Mouse (Mus musculus) limb, embryonic 12.5 days (tissue): ENCODE results near the gene Pih1d2. TPM values are rescaled to one million over a fixed set of nuclear protein-coding genes. Genes with fewer than 3 reads are reported as not detected.

Experiments used
- ATAC-seq: fragments of 200-750 bp; cut with Nextera tagmentation; 2 replicates; pipeline ENCODE4 v1.8.0; 2017; ENCODE audit warnings: low read depth, moderate TSS enrichment; ENCODE audit not compliant: insufficient number of reproducible peaks, insufficient read depth, low FRiP score, low TSS enrichment
- H3K27ac ChIP-seq: fragments of 300-500 bp; sonication (generic); 2 replicates; pipeline ENCODE4 v1.5.1; 2016; ENCODE audit warnings: mild to moderate bottlenecking, moderate library complexity
- H3K27me3 ChIP-seq: fragments of 300-500 bp; sonication (generic); 2 replicates; pipeline ENCODE4 v1.6.1; 2016; ENCODE audit warnings: mild to moderate bottlenecking, moderate library complexity
- H3K36me3 ChIP-seq: fragments of 300-500 bp; sonication (generic); 2 replicates; pipeline ENCODE4 v1.6.1; 2016; ENCODE audit warnings: mild to moderate bottlenecking, moderate library complexity
- H3K4me1 ChIP-seq: fragments of 300-500 bp; sonication (generic); replicated peaks from 2 replicates; pipeline ENCODE4 v1.6.1; 2016
- H3K4me2 ChIP-seq: fragments of 300-500 bp; sonication (generic); 2 replicates; pipeline ENCODE4 v1.6.1; 2016; ENCODE audit warnings: mild to moderate bottlenecking, moderate library complexity
- H3K4me3 ChIP-seq: fragments of 300-500 bp; sonication (generic); replicated peaks from 2 replicates; pipeline ENCODE4 v1.5.1; 2016; ENCODE audit warnings: mild to moderate bottlenecking
- H3K9ac ChIP-seq: fragments of 300-500 bp; sonication (generic); replicated peaks from 2 replicates; pipeline ENCODE4 v1.6.1; 2016; ENCODE audit warnings: mild to moderate bottlenecking, moderate library complexity
- H3K9me3 ChIP-seq: fragments of 300-500 bp; sonication (generic); 2 replicates; pipeline ENCODE4 v1.6.1; 2016; ENCODE audit warnings: mild to moderate bottlenecking, moderate library complexity
- WGBS: fragments of 180-500 bp; shearing (Covaris S2); methylation state at CpG from one replicate; pipeline ENCODE4 v1.1.7; 2016; 5-methylcytosine and 5-hydroxymethylcytosine counted together
- polyA plus RNA-seq: library from polyadenylated mRNA; unstranded; fragments of >200 nt; fragmentation: Nextera tagmentation; extraction: Ambion mirVana; gene quantifications from 2 replicates; pipeline ENCODE4 v1.2.1, GENCODE M21; 2016

The Pih1d2 gene
- polyA plus RNA-seq, result 4.0 and 4.6 TPM in 2 replicates

DNA sequence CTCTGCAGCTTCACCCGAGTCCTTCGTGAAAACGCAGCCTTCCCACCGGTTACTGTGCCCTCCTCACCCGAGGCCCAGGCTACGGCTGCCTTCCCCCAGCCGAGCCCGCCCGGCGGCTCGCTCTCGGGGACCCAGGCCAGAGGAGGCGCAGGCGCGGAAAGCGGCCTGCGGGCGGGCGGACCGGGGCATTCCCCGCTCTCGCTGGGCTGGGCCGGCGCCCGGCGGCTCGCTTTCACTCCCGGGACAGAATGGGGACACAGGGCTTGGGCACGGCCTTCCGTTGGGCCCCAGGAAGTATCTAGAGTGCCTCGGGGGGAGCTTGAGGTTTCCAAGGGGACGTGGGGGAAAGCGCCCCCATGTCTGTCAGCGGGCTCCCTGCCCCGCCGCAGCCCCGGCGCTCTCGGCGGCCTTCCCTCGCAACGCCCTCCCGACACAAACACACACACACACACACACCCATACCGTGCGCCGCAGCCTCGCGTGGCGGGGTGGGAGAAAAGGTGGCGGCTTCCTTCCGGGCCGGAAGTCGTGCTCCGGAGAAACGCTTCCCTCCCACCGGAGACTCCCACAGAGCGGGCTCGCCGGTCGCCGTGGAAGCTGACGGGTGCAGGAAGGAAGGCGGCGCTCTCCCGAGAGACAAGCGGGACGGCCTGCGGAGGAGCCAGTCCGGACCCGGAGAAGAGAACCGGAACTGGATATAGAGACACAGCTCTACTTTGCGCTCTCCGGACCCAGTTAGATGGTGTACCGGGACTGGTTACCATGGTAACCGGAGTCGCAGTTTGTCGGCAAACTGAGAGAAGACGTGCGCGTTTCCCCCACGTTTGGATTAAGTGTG is at the start of gene Pih1d2, which contains the start of gene Nkapd1:
TSS of gene Pih1d2 (plus strand) at position 556 of the 838 bp plus-strand sequence.
TSS of gene Nkapd1 (minus strand) at position 699 of the 838 bp plus-strand sequence.
- Histone ChIP-seq H3K4me3 (peak within 1 kb of the TSS; percentile 100), H3K9me3 (no peaks in the 10 kb centered on the region), H3K9ac (peak within 1 kb of the TSS; percentile 95), H3K27ac (peak within 1 kb of the TSS; percentile 95), H3K4me2 (peak within 1 kb of the TSS; percentile 80), H3K36me3 (peaks cover 33% of the 10 kb centered on the region), H3K27me3 (no peaks in the 10 kb centered on the region), H3K4me1 (peaks cover 12% of the 10 kb centered on the region)
- under 1% methylated on average over 81 of the region's 81 CpGs for WGBS
- ATAC-seq, result peak; percentile 95

GRCm38 (mm10) chr9:50567372-50567771 is 49.7 kb upstream of the Pih1d2 start:
- Histone ChIP-seq H3K27ac (no peak overlapping the region), H3K9me3 (no peaks in the 10 kb centered on the region), H3K36me3 (no peaks in the 10 kb centered on the region), H3K4me1 (no peaks in the 10 kb centered on the region), H3K9ac (no peak overlapping the region), H3K4me2 (no peak overlapping the region), H3K27me3 (no peaks in the 10 kb centered on the region), H3K4me3 (no peak overlapping the region)
- 91% methylated on average over 4 of the region's 4 CpGs for WGBS
- ATAC-seq, result no peak

DNA sequence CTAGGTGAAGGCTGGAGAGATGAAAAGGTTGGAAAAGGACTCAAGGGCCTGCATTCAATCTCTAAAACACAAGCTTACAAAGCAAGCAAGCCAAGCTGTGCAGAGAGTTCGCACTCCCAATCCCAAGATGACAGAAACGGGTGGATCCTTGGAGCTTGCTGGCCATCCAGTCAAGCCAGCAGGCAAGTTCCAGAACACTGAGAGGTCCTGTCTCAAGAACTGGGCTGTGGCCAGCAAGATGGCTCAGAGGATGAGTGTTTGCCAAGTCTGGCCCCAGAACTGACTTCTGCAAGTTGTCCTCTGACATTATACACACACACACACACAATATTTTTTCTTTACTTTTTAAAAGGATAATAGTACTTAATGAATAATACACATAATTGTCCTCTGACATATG is 49.2 kb upstream of the Pih1d2 start:
- ATAC-seq, result no peak
- 93% methylated on average over 2 of the region's 2 CpGs for WGBS
- Histone ChIP-seq H3K27me3 (no peaks in the 10 kb centered on the region), H3K4me3 (no peak overlapping the region), H3K4me2 (no peak overlapping the region), H3K36me3 (no peaks in the 10 kb centered on the region), H3K9me3 (no peaks in the 10 kb centered on the region), H3K4me1 (no peaks in the 10 kb centered on the region), H3K27ac (no peak overlapping the region), H3K9ac (no peak overlapping the region)

- Histone ChIP-seq H3K4me1 (peaks cover 7% of the 10 kb centered on the region; the same call in 1 of the 2 replicates), H3K27me3 (no peaks in the 10 kb centered on the region), H3K9me3 (no peaks in the 10 kb centered on the region), H3K4me2 (no peak overlapping the region), H3K4me3 (no peak overlapping the region), H3K36me3 (no peaks in the 10 kb centered on the region), H3K27ac (no peak overlapping the region), H3K9ac (no peak overlapping the region)
- 77% methylated on average over 10 of the region's 10 CpGs for WGBS
- ATAC-seq, result no peak
Observed at GRCm38 (mm10) chr9:50569599-50570525, 47.3 kb upstream of the Pih1d2 start.

DNA sequence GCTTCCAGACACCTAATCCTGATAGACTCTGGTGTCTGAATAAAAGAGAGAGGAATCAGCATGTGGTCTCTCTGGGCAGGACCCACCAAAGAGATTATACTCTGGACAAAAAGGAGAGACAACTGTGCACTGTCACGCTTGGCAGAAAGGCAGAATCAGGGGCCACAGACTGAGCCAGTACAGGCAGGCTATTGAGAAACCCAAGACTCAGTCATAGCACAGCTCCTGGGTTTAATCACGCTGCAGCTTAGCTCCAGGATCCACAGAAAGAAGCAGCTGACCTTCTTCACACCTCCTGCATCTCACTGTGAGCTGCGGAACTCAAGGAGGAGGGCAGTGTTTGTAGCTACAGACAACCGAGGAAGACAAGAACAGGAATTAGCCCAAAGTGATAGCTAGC is 36.8 kb upstream of the Pih1d2 start:
- Histone ChIP-seq H3K27ac (no peak overlapping the region), H3K36me3 (no peaks in the 10 kb centered on the region), H3K4me3 (no peak overlapping the region), H3K9ac (no peak overlapping the region), H3K4me2 (no peak overlapping the region), H3K4me1 (no peaks in the 10 kb centered on the region; the same call in 1 of the 2 replicates), H3K27me3 (no peaks in the 10 kb centered on the region), H3K9me3 (no peaks in the 10 kb centered on the region)
- ATAC-seq, result no peak
- 43% methylated on average over 4 of the region's 4 CpGs for WGBS

DNA sequence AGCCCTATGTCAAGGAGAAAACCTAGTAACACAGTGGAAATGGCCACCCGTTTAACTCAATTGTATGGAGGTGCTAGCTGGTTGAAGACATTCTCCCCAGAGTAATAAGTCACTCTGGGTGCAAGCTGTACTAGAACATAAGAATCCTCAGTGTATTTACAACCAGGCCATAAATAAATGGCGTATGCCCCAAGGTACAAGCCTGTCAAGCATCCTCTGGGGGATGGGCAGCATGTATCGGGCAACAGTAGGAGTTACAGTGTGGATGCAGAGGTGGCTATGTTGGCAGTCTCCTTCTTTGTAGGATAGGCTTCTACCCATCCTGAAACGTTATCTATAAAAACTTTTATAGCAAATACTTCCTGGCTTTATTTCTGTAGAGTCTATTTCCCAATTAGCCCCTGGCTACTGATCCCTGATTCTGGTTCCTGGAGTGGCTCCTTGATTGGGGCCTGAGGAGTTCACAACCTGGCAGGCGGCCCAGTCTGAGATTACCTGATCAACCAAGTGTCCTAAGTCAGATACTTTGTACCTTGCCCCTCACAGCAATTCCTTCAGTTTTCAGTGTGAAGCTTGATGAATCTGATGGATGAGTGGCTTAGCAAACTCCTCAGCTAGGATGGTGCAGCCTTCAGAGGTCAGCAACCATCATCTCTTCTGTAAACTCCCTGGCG is 31.8 kb upstream of the Pih1d2 start:
- Histone ChIP-seq H3K4me1 (no peaks in the 10 kb centered on the region; the same call in 1 of the 2 replicates), H3K27ac (no peak overlapping the region), H3K36me3 (no peaks in the 10 kb centered on the region), H3K9ac (no peak overlapping the region), H3K9me3 (no peaks in the 10 kb centered on the region), H3K4me2 (no peak overlapping the region), H3K27me3 (no peaks in the 10 kb centered on the region), H3K4me3 (no peak overlapping the region)
- WGBS, result 67% methylated on average over 6 of the region's 6 CpGs
- no peak for ATAC-seq

DNA sequence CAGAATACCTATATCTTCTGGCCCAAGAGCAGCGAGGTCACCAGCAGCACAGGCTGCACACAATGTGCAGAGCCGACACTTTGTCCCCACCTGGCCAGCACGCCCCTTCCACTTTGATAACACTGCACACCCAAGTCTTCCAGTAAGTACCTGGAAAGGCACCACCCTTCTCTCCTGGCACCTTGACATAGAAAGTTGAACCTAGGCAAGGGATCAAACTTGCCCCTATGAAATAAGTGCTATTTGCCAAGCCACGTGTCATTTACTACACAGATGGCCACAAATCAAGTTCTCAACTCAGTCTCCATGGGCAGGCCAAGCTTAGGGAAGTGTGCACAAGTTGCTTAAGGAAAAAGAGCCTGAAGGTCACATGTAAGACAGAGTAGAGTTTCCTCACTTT is 30.2 kb upstream of the Pih1d2 start:
- Histone ChIP-seq H3K36me3 (no peaks in the 10 kb centered on the region), H3K9ac (no peak overlapping the region), H3K27ac (no peak overlapping the region), H3K4me3 (no peak overlapping the region), H3K9me3 (no peaks in the 10 kb centered on the region), H3K4me2 (no peak overlapping the region), H3K4me1 (no peaks in the 10 kb centered on the region; the same call in 1 of the 2 replicates), H3K27me3 (no peaks in the 10 kb centered on the region)
- no peak for ATAC-seq
- 74% methylated on average over 4 of the region's 4 CpGs for WGBS

GRCm38 (mm10) chr9:50590856-50591518 is 26.1 kb upstream of the Pih1d2 start:
- Histone ChIP-seq H3K4me3 (no peak overlapping the region), H3K27ac (no peak overlapping the region), H3K9me3 (no peaks in the 10 kb centered on the region), H3K4me2 (no peak overlapping the region), H3K9ac (no peak overlapping the region), H3K4me1 (no peaks in the 10 kb centered on the region), H3K36me3 (peaks cover 15% of the 10 kb centered on the region), H3K27me3 (no peaks in the 10 kb centered on the region)
- no peak for ATAC-seq
- WGBS, result 74% methylated on average over 10 of the region's 10 CpGs

- H3K4me2 ChIP-seq, result no peak overlapping the region
Observed at GRCm38 (mm10) chr9:50592955-50593354, 24.2 kb upstream of the Pih1d2 start.

DNA sequence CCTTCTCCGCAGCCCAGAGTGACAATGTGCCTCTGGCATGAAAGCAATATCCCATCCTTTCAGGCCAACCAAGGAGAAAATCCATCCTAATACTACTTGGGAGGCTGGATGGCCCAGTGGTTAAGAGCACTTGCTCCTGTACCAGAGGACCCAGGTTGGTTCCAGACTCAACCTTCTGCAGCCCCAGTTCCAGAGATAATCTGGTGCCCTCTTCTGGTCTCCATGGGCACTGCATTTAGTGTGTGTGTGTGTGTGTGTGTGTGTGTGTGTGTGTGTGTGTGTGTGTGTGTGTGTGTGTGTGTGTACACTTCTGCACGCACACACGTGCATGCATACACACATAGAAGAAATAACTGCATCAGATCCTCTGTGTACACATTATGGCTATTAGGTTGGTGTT is 23.6 kb upstream of the Pih1d2 start:
- no peak overlapping the region for H3K4me3 ChIP-seq
- no peaks in the 10 kb centered on the region for H3K27me3 ChIP-seq
- 77% methylated on average over 2 of the region's 3 CpGs for WGBS
- H3K4me2 ChIP-seq, result no peak overlapping the region
- H3K4me1 ChIP-seq, result no peaks in the 10 kb centered on the region
- no peak for ATAC-seq
- H3K9me3 ChIP-seq, result no peaks in the 10 kb centered on the region
- no peak overlapping the region for H3K27ac ChIP-seq
- peaks cover 41% of the 10 kb centered on the region for H3K36me3 ChIP-seq
- no peak overlapping the region for H3K9ac ChIP-seq

More at GRCm38 (mm10) chr9:50592955-50593354, 24.2 kb upstream of the Pih1d2 start:
- H3K36me3 ChIP-seq, result peaks cover 35% of the 10 kb centered on the region
- no peak overlapping the region for H3K27ac ChIP-seq
- no peak overlapping the region for H3K4me3 ChIP-seq
- 89% methylated on average over 9 of the region's 9 CpGs for whole genome bisulfite sequencing
- ATAC-seq, result no peak
- no peaks in the 10 kb centered on the region for H3K4me1 ChIP-seq
- no peak overlapping the region for H3K9ac ChIP-seq
- no peaks in the 10 kb centered on the region for H3K27me3 ChIP-seq
- H3K9me3 ChIP-seq, result no peaks in the 10 kb centered on the region
